Mouse (Mus musculus): Measurements from ENCODE around the gene Lhfpl5. TPM values are rescaled to one million over a fixed set of nuclear protein-coding genes. Genes with fewer than 3 reads are reported as not detected.

Gene Lhfpl5
- polyA plus RNA-seq, 1 experiment from 2014 or later, result 11.4 TPM

- Histone ChIP-seq H3K36me3 (replicated peaks) (peaks cover 29% of the 10 kb centered on the region), H3K27ac (no peak overlapping the region), H3K9ac (no peak overlapping the region), H3K4me1 (no peaks in the 10 kb centered on the region), H3K9me3 (no peaks in the 10 kb centered on the region), H3K4me2 (no peak overlapping the region), H3K4me3 (no peak overlapping the region), H3K27me3 (replicated peaks) (no peaks in the 10 kb centered on the region)
- ATAC-seq (replicated peaks), result no peak
- 91% methylated on average over 3 of the region's 3 CpGs for WGBS
Measured at GRCm38 (mm10) chr17:28586509-28586908, 11.1 kb downstream of the Lhfpl5 start.

- no peaks in the 10 kb centered on the region for H3K27me3 ChIP-seq (replicated peaks)
- no peak overlapping the region for H3K4me3 ChIP-seq
- H3K4me1 ChIP-seq, result no peaks in the 10 kb centered on the region
- 76% methylated on average over 2 of the region's 2 CpGs for WGBS
- H3K27ac ChIP-seq, result no peak overlapping the region
- H3K9ac ChIP-seq, result no peak overlapping the region
- peaks cover 42% of the 10 kb centered on the region for H3K36me3 ChIP-seq (replicated peaks)
- H3K9me3 ChIP-seq, result no peaks in the 10 kb centered on the region
- H3K4me2 ChIP-seq, result no peak overlapping the region
- no peak for ATAC-seq (replicated peaks)
Measured at GRCm38 (mm10) chr17:28588591-28588990, 13.2 kb downstream of the Lhfpl5 start.

GRCm38 (mm10) chr17:28590596-28590995 lies 15.2 kb downstream of the Lhfpl5 start:
- Histone ChIP-seq H3K4me3 (no peak overlapping the region), H3K4me2 (no peak overlapping the region), H3K9ac (no peak overlapping the region), H3K27ac (no peak overlapping the region), H3K9me3 (no peaks in the 10 kb centered on the region), H3K36me3 (replicated peaks) (peaks cover 42% of the 10 kb centered on the region), H3K4me1 (no peaks in the 10 kb centered on the region), H3K27me3 (replicated peaks) (no peaks in the 10 kb centered on the region)
- no peak for ATAC-seq (replicated peaks)
- 94% methylated on average over 3 of the region's 3 CpGs for WGBS

DNA sequence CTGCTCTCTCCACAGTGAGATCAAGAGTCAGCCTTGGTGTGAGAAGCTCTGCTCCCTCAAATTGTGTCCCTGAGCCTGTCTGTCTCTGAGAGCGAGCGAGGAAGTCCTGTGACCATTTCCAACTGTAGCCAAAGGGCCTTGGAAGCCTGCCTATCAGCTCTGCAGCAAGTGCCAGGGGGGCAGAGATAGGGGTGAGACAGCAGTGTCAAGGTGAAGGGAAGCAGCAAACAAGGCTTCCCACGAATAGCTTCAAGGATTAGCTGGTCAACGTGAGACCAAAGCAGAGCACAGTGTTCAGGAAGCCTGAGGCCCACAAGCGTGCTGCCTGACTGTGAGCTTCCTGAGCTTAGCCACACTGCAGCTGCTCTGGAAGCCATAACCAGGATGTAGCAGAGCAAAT lies 16.0 kb downstream of the Lhfpl5 start:
- Histone ChIP-seq H3K27ac (no peak overlapping the region), H3K27me3 (replicated peaks) (no peaks in the 10 kb centered on the region), H3K9me3 (no peaks in the 10 kb centered on the region), H3K36me3 (replicated peaks) (peaks cover 49% of the 10 kb centered on the region), H3K4me3 (no peak overlapping the region), H3K4me2 (no peak overlapping the region), H3K9ac (no peak overlapping the region), H3K4me1 (no peaks in the 10 kb centered on the region)
- ATAC-seq (replicated peaks), result no peak
- WGBS, result 93% methylated on average over 5 of the region's 5 CpGs

- Histone ChIP-seq H3K4me1 (no peaks in the 10 kb centered on the region), H3K27ac (no peak overlapping the region), H3K9me3 (no peaks in the 10 kb centered on the region), H3K4me3 (no peak overlapping the region), H3K27me3 (replicated peaks) (no peaks in the 10 kb centered on the region), H3K9ac (no peak overlapping the region), H3K4me2 (no peak overlapping the region), H3K36me3 (replicated peaks) (peaks cover 56% of the 10 kb centered on the region)
- 27% methylated on average over 4 of the region's 4 CpGs for WGBS
- ATAC-seq (replicated peaks), result no peak
Measured at GRCm38 (mm10) chr17:28592998-28593397, 17.6 kb downstream of the Lhfpl5 start.

- no peak for ATAC-seq (replicated peaks)
- Histone ChIP-seq H3K4me2 (no peak overlapping the region), H3K27me3 (replicated peaks) (no peaks in the 10 kb centered on the region), H3K4me3 (no peak overlapping the region), H3K36me3 (replicated peaks) (peaks cover 60% of the 10 kb centered on the region), H3K9ac (no peak overlapping the region), H3K27ac (no peak overlapping the region), H3K4me1 (no peaks in the 10 kb centered on the region), H3K9me3 (no peaks in the 10 kb centered on the region)
- 84% methylated on average over 4 of the region's 4 CpGs for WGBS
Measured at GRCm38 (mm10) chr17:28593965-28594364, 18.5 kb downstream of the Lhfpl5 start.

DNA sequence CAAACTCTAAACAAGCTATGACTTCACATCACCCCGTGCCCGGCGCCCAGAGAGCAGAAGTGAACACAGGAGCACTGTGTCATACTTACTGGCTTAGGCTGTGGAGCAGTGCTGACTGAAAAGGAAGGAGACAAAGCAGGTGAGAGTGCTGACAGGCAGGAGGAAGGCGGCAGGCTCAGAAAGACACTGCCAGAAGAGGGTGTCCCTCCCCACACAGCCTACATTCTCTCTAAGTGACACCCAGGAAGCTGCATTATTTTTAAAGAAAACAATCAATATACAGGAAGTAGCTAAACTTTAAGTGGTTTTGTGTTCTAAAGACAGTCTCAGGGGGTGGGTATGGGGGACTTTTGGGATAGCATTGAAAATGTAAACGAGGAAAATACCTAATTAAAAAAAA lies 25.3 kb downstream of the Lhfpl5 start:
- Histone ChIP-seq H3K36me3 (replicated peaks) (peaks cover 73% of the 10 kb centered on the region), H3K9ac (no peak overlapping the region), H3K4me2 (no peak overlapping the region), H3K4me3 (no peak overlapping the region), H3K4me1 (no peaks in the 10 kb centered on the region), H3K27ac (no peak overlapping the region), H3K9me3 (no peaks in the 10 kb centered on the region), H3K27me3 (replicated peaks) (no peaks in the 10 kb centered on the region)
- no peak for ATAC-seq (replicated peaks)
- 94% methylated on average over 5 of the region's 5 CpGs for WGBS

- H3K9me3 ChIP-seq, result no peaks in the 10 kb centered on the region
- H3K9ac ChIP-seq, result no peak overlapping the region
- no peak overlapping the region for H3K4me2 ChIP-seq
- H3K4me3 ChIP-seq, result no peak overlapping the region
- no peaks in the 10 kb centered on the region for H3K27me3 ChIP-seq (replicated peaks)
- WGBS, result 83% methylated on average over 9 of the region's 9 CpGs
- no peaks in the 10 kb centered on the region for H3K4me1 ChIP-seq
- H3K36me3 ChIP-seq (replicated peaks), result peaks cover 66% of the 10 kb centered on the region
- ATAC-seq (replicated peaks), result no peak
- no peak overlapping the region for H3K27ac ChIP-seq
Measured at GRCm38 (mm10) chr17:28601557-28602250, 26.3 kb downstream of the Lhfpl5 start.

DNA sequence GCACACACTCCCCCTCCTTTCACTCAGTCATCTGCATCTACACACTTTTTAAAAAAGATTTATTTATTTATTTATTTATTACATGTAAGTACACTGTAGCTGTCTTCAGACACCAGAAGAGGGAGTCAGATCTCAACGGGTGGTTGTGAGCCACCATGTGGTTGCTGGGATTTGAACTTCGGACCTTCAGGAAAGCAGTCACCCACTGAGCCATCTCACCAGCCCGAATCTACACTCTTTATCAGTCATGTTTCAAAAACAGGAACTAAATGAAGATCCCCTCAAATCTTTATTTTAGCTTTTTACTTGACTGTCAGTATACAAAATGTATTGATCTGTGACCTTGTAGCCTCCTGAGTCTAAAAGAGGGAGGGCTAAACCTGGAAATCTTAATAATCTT lies 34.1 kb downstream of the Lhfpl5 start:
- no peaks in the 10 kb centered on the region for H3K9me3 ChIP-seq
- no peaks in the 10 kb centered on the region for H3K27me3 ChIP-seq (replicated peaks)
- H3K4me1 ChIP-seq, result no peaks in the 10 kb centered on the region
- peaks cover 15% of the 10 kb centered on the region; the same call in 1 of the 2 replicates for H3K36me3 ChIP-seq (replicated peaks)
- ATAC-seq (replicated peaks), result no peak
- H3K27ac ChIP-seq, result no peak overlapping the region
- no peak overlapping the region for H3K4me2 ChIP-seq
- WGBS, result 89% methylated on average over 3 of the region's 3 CpGs
- H3K4me3 ChIP-seq, result no peak overlapping the region
- H3K9ac ChIP-seq, result no peak overlapping the region

- WGBS, result 89% methylated on average over 2 of the region's 2 CpGs
- Histone ChIP-seq H3K4me3 (no peak overlapping the region), H3K27me3 (replicated peaks) (no peaks in the 10 kb centered on the region), H3K4me1 (peaks cover under 1% of the 10 kb centered on the region; the same call in 1 of the 2 replicates), H3K9me3 (no peaks in the 10 kb centered on the region), H3K27ac (no peak overlapping the region), H3K9ac (no peak overlapping the region), H3K4me2 (no peak overlapping the region), H3K36me3 (replicated peaks) (no peaks in the 10 kb centered on the region)
- ATAC-seq (replicated peaks), result no peak
Measured at GRCm38 (mm10) chr17:28612603-28613002, 37.2 kb downstream of the Lhfpl5 start.

DNA sequence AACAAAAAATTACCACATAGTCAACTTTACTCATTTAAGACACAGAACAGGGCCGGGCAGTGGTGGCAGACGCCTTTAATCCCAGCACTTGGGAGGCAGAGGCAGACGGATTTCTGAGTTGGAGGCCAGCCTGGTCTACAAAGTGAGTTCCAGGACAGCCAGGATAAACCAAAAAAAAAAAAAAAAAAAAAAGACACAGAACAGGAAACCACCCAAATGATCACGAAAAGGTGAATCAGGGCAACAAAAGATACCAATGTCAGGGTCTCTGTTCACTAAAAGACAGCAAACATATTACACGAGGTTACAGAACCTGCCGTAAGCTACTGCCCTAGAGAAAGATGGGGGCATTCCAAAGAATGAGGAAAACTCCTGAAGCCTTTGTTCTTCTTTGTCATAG lies 37.7 kb downstream of the Lhfpl5 start:
- H3K27ac ChIP-seq, result no peak overlapping the region

DNA sequence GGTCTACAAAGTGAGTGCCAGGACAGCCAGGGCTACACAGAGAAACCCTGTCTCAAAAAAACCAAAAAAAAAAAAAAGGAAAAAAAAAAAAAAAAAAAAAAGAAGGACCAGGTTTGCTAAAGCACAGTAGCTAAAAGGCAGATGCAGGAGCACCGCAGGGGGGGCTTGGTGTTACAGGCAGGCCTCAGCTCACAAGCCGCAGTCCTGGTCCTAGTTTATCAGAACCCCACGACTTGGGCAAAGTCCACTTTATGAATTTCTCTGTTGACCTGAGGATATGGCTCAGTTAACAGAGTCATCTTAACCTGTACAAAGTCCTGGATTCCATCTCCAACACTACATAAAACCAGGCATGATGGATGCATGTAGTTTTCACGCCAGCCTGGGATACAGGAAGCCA lies 39.9 kb downstream of the Lhfpl5 start:
- WGBS, result 97% methylated on average over 4 of the region's 4 CpGs
- Histone ChIP-seq H3K27ac (no peak overlapping the region), H3K27me3 (replicated peaks) (no peaks in the 10 kb centered on the region), H3K4me2 (no peak overlapping the region), H3K4me1 (peaks cover 17% of the 10 kb centered on the region), H3K9me3 (no peaks in the 10 kb centered on the region), H3K9ac (no peak overlapping the region), H3K4me3 (no peak overlapping the region), H3K36me3 (replicated peaks) (peaks cover 6% of the 10 kb centered on the region; the same call in 1 of the 2 replicates)
- ATAC-seq (replicated peaks), result no peak

More for the DNA sequence above, 37.7 kb downstream of the Lhfpl5 start:
- WGBS, result 90% methylated on average over 6 of the region's 6 CpGs
- peaks cover 4% of the 10 kb centered on the region for H3K4me1 ChIP-seq
- no peak overlapping the region for H3K4me2 ChIP-seq
- no peak overlapping the region for H3K9ac ChIP-seq
- H3K36me3 ChIP-seq (replicated peaks), result no peaks in the 10 kb centered on the region
- no peaks in the 10 kb centered on the region for H3K27me3 ChIP-seq (replicated peaks)
- ATAC-seq (replicated peaks), result no peak
- no peaks in the 10 kb centered on the region for H3K9me3 ChIP-seq
- no peak overlapping the region for H3K4me3 ChIP-seq

- no peaks in the 10 kb centered on the region for H3K9me3 ChIP-seq
- no peak for ATAC-seq (replicated peaks)
- 90% methylated on average over 10 of the region's 10 CpGs for WGBS
Measured at GRCm38 (mm10) chr17:28617636-28618035, 42.2 kb downstream of the Lhfpl5 start.

More at GRCm38 (mm10) chr17:28617636-28618035, 42.2 kb downstream of the Lhfpl5 start:
- H3K4me1 ChIP-seq, result peaks cover 27% of the 10 kb centered on the region
- H3K27me3 ChIP-seq (replicated peaks), result no peaks in the 10 kb centered on the region
- no peak overlapping the region for H3K4me3 ChIP-seq
- no peak overlapping the region for H3K4me2 ChIP-seq
- no peak overlapping the region for H3K9ac ChIP-seq
- peaks cover 6% of the 10 kb centered on the region; the same call in 1 of the 2 replicates for H3K36me3 ChIP-seq (replicated peaks)
- no peak overlapping the region for H3K27ac ChIP-seq

Data from midbrain, embryonic 15.5 days (tissue).